Mouse (Mus musculus) ES-E14 (cell line): Measurements from ENCODE around the gene Sdc3. TPM values are rescaled to one million over a fixed set of nuclear protein-coding genes. Genes with fewer than 3 reads are reported as not detected.

Experiments
- DNase-seq: peaks from one replicate; pipeline ENCODE4 v3.0.0-alpha.2; 2013; ENCODE audit warnings: low read depth, low spot score
- H3K27ac ChIP-seq: 2 replicates; pipeline ENCODE4 v1.5.1; 2012; ENCODE audit warnings: low read depth, mild to moderate bottlenecking, low read length, moderate library complexity, mixed read lengths; ENCODE audit not compliant: poor library complexity, insufficient read depth, severe bottlenecking
- H3K36me3 ChIP-seq: 2 replicates; pipeline ENCODE4 v1.6.1; 2012; ENCODE audit warnings: mild to moderate bottlenecking, low read length, moderate library complexity, mixed read lengths; ENCODE audit not compliant: control insufficient read depth, poor library complexity, insufficient read depth, severe bottlenecking
- H3K4me1 ChIP-seq, 2 experiments: fragments of 150-350 bp in 1 of 2; sonication (generic) in 1 of 2; 2 replicates each; pipeline ENCODE4 v1.6.1; 2012; ENCODE audit warnings: low read length in 2 of 2, mild to moderate bottlenecking in 1 of 2, mixed read lengths in 1 of 2; ENCODE audit not compliant: control insufficient read depth in 2 of 2, insufficient read depth in 2 of 2, poor library complexity in 1 of 2
- H3K4me3 ChIP-seq, 2 experiments: fragments of 150-350 bp in 1 of 2; sonication (generic) in 1 of 2; 2 replicates each; pipeline ENCODE4 v1.5.1; 2012; ENCODE audit warnings: low read length in 2 of 2, low read depth in 1 of 2, mild to moderate bottlenecking in 1 of 2, mixed read lengths in 1 of 2; ENCODE audit not compliant: insufficient read depth in 1 of 2, poor library complexity in 1 of 2, severe bottlenecking in 1 of 2
- H3K9ac ChIP-seq: 2 replicates; pipeline ENCODE4 v1.6.1; 2012; ENCODE audit warnings: low read depth, mild to moderate bottlenecking, low read length, mixed read lengths; ENCODE audit not compliant: poor library complexity, insufficient read depth, severe bottlenecking
- H3K9me3 ChIP-seq: fragments of 150-350 bp; sonication (generic); 2 replicates; pipeline ENCODE4 v1.6.1; 2012; ENCODE audit warnings: low read depth, mild to moderate bottlenecking, low read length; ENCODE audit not compliant: control insufficient read depth, insufficient read depth
- CHD2 ChIP-seq: IDR thresholded peaks from 2 replicates; pipeline ENCODE4 v1.6.1; 2014; ENCODE audit warnings: mild to moderate bottlenecking, low read depth, low read length, inconsistent platforms
- HCFC1 ChIP-seq: IDR thresholded peaks from 2 replicates; pipeline ENCODE4 v1.6.1; 2012; ENCODE audit warnings: low read length, inconsistent platforms, borderline replicate concordance; ENCODE audit not compliant: insufficient read depth
- MAFK ChIP-seq: IDR thresholded peaks from 2 replicates; pipeline ENCODE4 v1.6.1; 2014; ENCODE audit warnings: mild to moderate bottlenecking, low read depth, low read length, inconsistent platforms; ENCODE audit not compliant: insufficient read depth
- ZC3H11A ChIP-seq: IDR thresholded peaks from 2 replicates; pipeline ENCODE4 v1.6.1; 2012; ENCODE audit warnings: low read depth, mild to moderate bottlenecking, inconsistent platforms, low read length, borderline replicate concordance
- ZNF384 ChIP-seq: IDR thresholded peaks from 2 replicates; pipeline ENCODE4 v1.6.1; 2012; ENCODE audit warnings: low read depth, low read length, inconsistent platforms
- in situ Hi-C, 2 experiments: fragments of 600-800 bp; cut with MboI; formaldehyde crosslinking; loops; one replicate each; pipeline ENCODE4 v1.15.1; 2025; ENCODE audit warnings: low sequenced_read_pairs in 2 of 2, inconsistent platforms in 1 of 2; ENCODE audit not compliant: unreplicated experiment in 2 of 2
- total RNA-seq: library from RNA; depleted of rRNA; stranded (reverse); fragments of 300-350 nt; gene quantifications from 2 replicates; pipeline ENCODE4 v1.2.3, GENCODE M21; 2012

The Sdc3 gene
- total RNA-seq, 1 experiment: 8.7 TPM

DNA sequence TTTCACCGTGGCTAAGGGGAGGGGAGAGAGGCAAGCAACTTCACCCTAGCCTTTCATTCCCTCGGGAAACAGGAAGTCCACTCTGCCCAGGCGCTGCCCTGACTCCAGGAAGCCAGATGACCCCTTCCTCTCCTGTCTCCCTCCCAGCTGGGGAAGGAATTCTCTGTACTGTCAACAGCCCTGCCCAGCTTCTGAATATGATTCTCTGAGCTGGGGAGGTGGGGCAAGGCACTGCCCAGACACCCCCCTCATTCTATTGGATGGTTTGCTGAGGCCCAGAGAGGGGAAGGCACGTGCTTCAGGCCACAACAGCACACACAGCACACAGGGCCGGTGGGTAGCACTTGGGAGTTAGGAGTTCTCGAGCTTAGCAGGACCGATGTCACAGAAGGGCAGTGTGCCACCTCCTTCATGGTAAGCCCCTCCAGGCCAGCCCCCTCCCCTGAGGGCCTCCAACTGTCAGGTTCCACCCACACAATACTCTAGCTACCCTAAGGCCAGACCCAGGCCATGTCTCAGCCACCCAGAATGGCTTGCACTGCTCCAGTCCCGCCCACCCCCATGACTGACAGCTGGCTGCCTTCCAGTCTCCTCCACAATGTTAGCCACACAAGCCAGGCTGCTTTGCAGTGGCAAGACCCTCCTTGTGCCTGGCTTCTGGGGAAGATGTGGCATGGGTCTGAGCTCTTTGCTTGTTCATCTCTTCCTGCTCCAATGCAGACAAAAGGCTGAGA is 48.9 kb downstream of the Sdc3 start:
- Histone ChIP-seq H3K27ac (no peak overlapping the region), H3K4me1 (no peaks in the 10 kb centered on the region; a peak in 1 of 4 replicates)

DNA sequence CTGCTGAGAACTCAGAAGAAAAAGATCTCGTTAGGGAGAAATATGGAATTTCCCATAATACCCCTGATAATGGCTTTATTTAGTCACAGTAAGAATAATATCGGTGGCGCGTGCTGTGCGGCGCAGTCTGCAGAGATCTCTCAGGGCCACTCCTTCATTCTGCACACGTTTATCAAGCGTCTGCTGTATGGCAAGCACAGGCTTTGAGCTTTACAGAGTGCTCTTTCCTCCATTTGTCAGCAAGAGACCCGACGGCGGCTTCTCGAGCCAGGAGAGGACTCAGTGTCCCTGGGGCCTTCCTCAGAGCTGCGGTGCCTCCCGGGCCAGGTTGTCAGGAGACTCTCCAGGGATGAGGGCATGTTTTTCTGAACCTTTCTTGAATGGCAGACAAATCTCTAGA is 56.5 kb downstream of the Sdc3 start:
- no peak for DNase-seq
- in situ Hi-C loops: no loop called here
- no peak overlapping the region for H3K4me3 ChIP-seq
- H3K9ac ChIP-seq: no peak overlapping the region
- no peak for TF ChIP-seq ZNF384
- no peak for TF ChIP-seq MAFK
- TF ChIP-seq HCFC1: no peak
- TF ChIP-seq CHD2: no peak
- TF ChIP-seq ZC3H11A: no peak
- H3K36me3 ChIP-seq: no peaks in the 10 kb centered on the region
- H3K9me3 ChIP-seq: no peaks in the 10 kb centered on the region
- no peak overlapping the region for H3K27ac ChIP-seq
- H3K4me1 ChIP-seq: no peaks in the 10 kb centered on the region

More for the DNA sequence above, 48.9 kb downstream of the Sdc3 start:
- no peak for DNase-seq
- Histone ChIP-seq H3K9ac (no peak overlapping the region), H3K36me3 (no peaks in the 10 kb centered on the region), H3K4me3 (no peak overlapping the region), H3K9me3 (no peaks in the 10 kb centered on the region)
- in situ Hi-C loops: no loop called here
- TF ChIP-seq MAFK (no peak), ZNF384 (no peak), CHD2 (no peak), HCFC1 (no peak), ZC3H11A (no peak)

DNA sequence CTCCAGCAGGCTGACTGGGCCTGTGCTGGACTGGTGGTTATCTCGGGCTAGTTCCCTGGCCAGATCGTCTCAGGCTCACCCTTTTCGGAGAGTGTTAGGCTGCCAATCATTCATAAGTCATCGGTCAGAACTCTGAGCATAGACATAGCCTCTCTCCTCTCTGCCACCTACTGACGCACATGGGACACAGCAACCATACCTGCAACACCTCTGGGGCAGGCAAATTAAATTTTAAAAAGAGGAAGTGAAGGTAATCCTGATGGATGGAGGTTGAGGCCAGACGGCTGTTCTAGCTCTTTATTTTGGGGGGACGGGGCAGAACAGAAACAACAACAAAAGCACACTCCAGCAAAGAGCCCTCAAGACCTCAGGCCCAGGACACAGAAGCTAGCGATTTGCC is 65.3 kb downstream of the Sdc3 start:
- Histone ChIP-seq H3K4me1 (no peaks in the 10 kb centered on the region; a peak in 1 of 4 replicates), H3K36me3 (no peaks in the 10 kb centered on the region), H3K9me3 (no peaks in the 10 kb centered on the region), H3K27ac (no peak overlapping the region), H3K9ac (no peak overlapping the region), H3K4me3 (no peak overlapping the region)
- no peak for DNase-seq
- TF ChIP-seq CHD2 (no peak), HCFC1 (no peak), ZC3H11A (no peak), MAFK (no peak), ZNF384 (no peak)
- in situ Hi-C loops: no loop called here

DNA sequence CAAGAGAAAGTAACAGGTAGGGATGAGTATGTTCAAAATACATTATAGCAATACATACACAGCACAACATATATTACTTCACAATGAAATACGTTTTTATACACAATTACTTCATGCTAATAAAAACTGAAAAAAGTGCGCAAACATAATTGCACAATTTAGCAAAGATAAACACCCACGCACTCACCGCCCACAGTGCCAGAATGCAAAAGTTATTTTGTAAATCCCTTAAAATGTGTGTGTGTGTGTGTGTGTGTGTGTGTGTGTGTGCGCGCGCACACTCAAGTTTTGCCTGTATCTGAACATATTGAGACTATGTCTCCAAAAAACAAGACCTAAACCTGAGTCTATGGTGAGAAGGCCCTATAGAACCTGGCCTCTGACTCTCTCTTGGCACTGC is 66.5 kb downstream of the Sdc3 start:
- DNase-seq: no peak
- Histone ChIP-seq H3K9ac (no peak overlapping the region), H3K27ac (no peak overlapping the region), H3K36me3 (no peaks in the 10 kb centered on the region), H3K4me1 (no peaks in the 10 kb centered on the region; a peak in 1 of 4 replicates), H3K9me3 (no peaks in the 10 kb centered on the region), H3K4me3 (no peak overlapping the region)
- in situ Hi-C loops: no loop called here
- TF ChIP-seq CHD2 (no peak), HCFC1 (no peak), MAFK (no peak), ZNF384 (no peak), ZC3H11A (no peak)

DNA sequence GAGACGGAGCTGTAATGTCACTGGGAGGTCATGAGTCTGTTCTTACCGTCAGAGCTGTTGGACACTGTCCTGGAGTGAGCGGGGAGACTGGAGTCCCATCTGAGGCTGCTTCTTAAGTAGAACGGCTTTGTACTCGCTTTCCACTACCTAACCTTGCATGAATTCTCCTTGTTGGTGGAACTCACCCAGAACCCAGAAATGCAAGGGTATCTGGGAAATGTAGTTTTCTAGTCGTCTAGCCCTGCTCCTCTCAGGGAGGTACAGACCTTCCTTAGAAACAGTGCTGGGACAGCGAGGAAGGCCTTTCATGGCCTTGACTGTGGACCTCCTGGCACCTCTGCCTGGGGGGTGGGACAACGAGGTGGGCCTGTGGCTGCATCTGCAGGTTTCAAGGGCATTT is 67.1 kb downstream of the Sdc3 start:
- H3K9ac ChIP-seq: no peak overlapping the region
- H3K4me1 ChIP-seq: no peaks in the 10 kb centered on the region; a peak in 1 of 4 replicates
- no peak for TF ChIP-seq ZNF384
- no peak for TF ChIP-seq MAFK
- peak; percentile 78; the same call in 1 of the 2 replicates for TF ChIP-seq HCFC1
- TF ChIP-seq CHD2: no peak
- TF ChIP-seq ZC3H11A: no peak
- H3K9me3 ChIP-seq: no peaks in the 10 kb centered on the region
- H3K27ac ChIP-seq: no peak overlapping the region
- no peaks in the 10 kb centered on the region for H3K36me3 ChIP-seq
- no peak for DNase-seq
- in situ Hi-C loops: no loop called here
- H3K4me3 ChIP-seq: 0 out of 4 replicates have a peak overlapping the region, but pooled peaks of 1 of the 2 experiments have one; percentile 28
